In the genomic region with DNA sequence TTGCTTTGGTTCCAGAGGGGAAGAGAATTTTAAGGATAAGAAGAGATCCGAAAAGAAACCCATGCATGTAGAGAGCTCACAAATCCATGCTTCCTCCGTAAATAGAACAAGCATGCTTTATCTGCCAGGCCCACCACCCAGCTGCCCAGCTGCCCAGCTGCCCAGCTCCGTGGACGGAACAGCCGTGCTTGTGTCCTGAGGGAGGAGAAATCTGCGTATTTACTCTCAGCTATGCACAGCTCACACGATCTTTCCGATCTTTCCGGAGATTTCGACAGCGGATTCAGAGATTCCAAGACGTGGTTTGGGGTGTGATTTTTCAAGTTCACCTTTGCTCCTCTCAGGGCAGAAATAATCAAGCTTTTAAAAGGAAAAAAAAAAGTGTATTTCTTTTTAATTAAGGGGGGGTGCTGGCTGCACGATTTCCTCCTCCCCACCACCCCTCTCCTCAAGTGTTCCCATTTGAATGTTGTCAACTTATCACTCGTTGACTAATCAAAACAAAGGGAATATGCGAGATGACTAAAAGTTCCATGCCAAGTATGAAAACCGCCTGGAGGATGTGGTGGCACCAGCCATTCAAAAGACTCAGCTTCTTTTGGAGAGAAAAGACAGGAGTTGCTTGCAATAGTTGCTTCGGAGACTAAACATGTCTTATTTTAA, we compare ENCODE assay signal across 8 mouse cellular contexts.
DNase-seq lines count a peak whose midpoint lies in the region; ATAC-seq and TF ChIP-seq lines count a peak whose summit lies in the region.

No protein-coding gene starts in this region.

- H3K9me3 ChIP-seq in heart, embryonic 10.5 days: no peaks in the 10 kb centered on the region
- no peaks in the 10 kb centered on the region for H3K9me3 ChIP-seq in lung, embryonic 16.5 days (ENCODE audit: control insufficient read depth, low read length)

- peak; percentile 74 for DNase-seq in heart, embryonic 10.5 days (ENCODE audit: low spot score)
- DNase-seq in heart, postnatal 4 days: no peak
- DNase-seq in ES-CJ7 (ENCODE audit: low read depth, low spot score): peak; percentile 17
- no peak for DNase-seq in adrenal gland, adult 2 months
- no peak for DNase-seq in cerebellum, postnatal 25 days
- no peak for DNase-seq in kidney, adult 11 months

- ATAC-seq in lung, embryonic 16.5 days (ENCODE audit: low read depth): peak; percentile 80

- H3K27ac ChIP-seq in heart, embryonic 10.5 days: no peak overlapping the region
- peak overlapping the region; percentile 76 for H3K27ac ChIP-seq in embryonic fibroblast, embryonic 13.5 days (ENCODE audit: insufficient read depth, low read length)
- H3K27ac ChIP-seq in lung, embryonic 16.5 days (ENCODE audit: low read length): peak overlapping the region; percentile 85

- H3K27me3 ChIP-seq in heart, embryonic 10.5 days (ENCODE audit: insufficient read depth, poor library complexity, severe bottlenecking): no peaks in the 10 kb centered on the region
- no peaks in the 10 kb centered on the region for H3K27me3 ChIP-seq in lung, embryonic 16.5 days (ENCODE audit: control insufficient read depth, insufficient read depth, low read depth, low read length)

- 49% methylated on average over 17 of the region's 17 CpGs for WGBS in heart, embryonic 10.5 days
- 25% methylated on average over 17 of the region's 17 CpGs for WGBS in lung, embryonic 16.5 days

- peak overlapping the region; percentile 8; the same call in 1 of the 2 replicates for H3K4me3 ChIP-seq in heart, embryonic 10.5 days
- no peak overlapping the region for H3K4me3 ChIP-seq in embryonic fibroblast, embryonic 13.5 days (ENCODE audit: insufficient read depth, low read length)
- H3K4me3 ChIP-seq in lung, embryonic 16.5 days (ENCODE audit: low read length): peak overlapping the region; percentile 36

- TF ChIP-seq POLR2A in embryonic fibroblast, embryonic 13.5 days (IDR thresholded peaks at IDR 0.05; ENCODE audit: low read depth, low read length): no peak

- H3K4me2 ChIP-seq in lung, embryonic 16.5 days (ENCODE audit: low read depth, low read length): peak overlapping the region; percentile 54

- H3K4me1 ChIP-seq in heart, embryonic 10.5 days: 0 out of 2 replicates have a peak, but pooled peaks cover 5% of the 10 kb centered on the region
- peaks cover 4% of the 10 kb centered on the region; the same call in 1 of the 2 replicates for H3K4me1 ChIP-seq in embryonic fibroblast, embryonic 13.5 days (ENCODE audit: control insufficient read depth, insufficient read depth, low read length)
- peaks cover 13% of the 10 kb centered on the region for H3K4me1 ChIP-seq in lung, embryonic 16.5 days (replicated peaks; ENCODE audit: control insufficient read depth, insufficient read depth, low read length)

- H3K9ac ChIP-seq in lung, embryonic 16.5 days (ENCODE audit: low read length): peak overlapping the region; percentile 54

- no peak for TF ChIP-seq CTCF in embryonic fibroblast, embryonic 13.5 days (IDR thresholded peaks at IDR 0.05; ENCODE audit: borderline replicate concordance, insufficient read depth, low read length)

- no peaks in the 10 kb centered on the region for H3K36me3 ChIP-seq in heart, embryonic 10.5 days
- no peaks in the 10 kb centered on the region for H3K36me3 ChIP-seq in lung, embryonic 16.5 days (ENCODE audit: control insufficient read depth, insufficient read depth, low read length)

Comparison
In these comparisons a context has a peak if more than half of its experiments do, and no peak if none do; other contexts are left out.
1. DNase-seq: peak in heart, embryonic 10.5 days (single experiment) and ES-CJ7 (single experiment); none in heart, postnatal 4 days (single experiment), adrenal gland, adult 2 months (single experiment), cerebellum, postnatal 25 days (0 of 2) and kidney, adult 11 months (single experiment).